Comparison of ENCODE assay signal across 24 mouse cellular contexts in genomic region chr13:6751149-6751548, GRCm38 (mm10).
"Had no signal": no experiment of that assay in that cellular context is flagged by ENCODE, and none has a peak within 500 bp of the region (broad histone marks: within the 10 kb centered on the region; RNA-seq: fewer than 3 reads in every experiment).

No protein-coding gene starts in this region.

- ATAC-seq: hindbrain, embryonic 16.5 days; inflammation-experienced regulatory T-cells, adult 6 months; intestine, embryonic 15.5 days; intestine, postnatal 0 days; liver, embryonic 12.5 days had no signal

- H3K9ac ChIP-seq: heart, embryonic 12.5 days; hindbrain, embryonic 12.5 days; hindbrain, embryonic 14.5 days; intestine, embryonic 15.5 days; limb, embryonic 13.5 days; limb, embryonic 15.5 days; liver, embryonic 12.5 days; liver, embryonic 14.5 days had no signal

- H3K9me3 ChIP-seq: heart, embryonic 10.5 days; heart, embryonic 12.5 days; hindbrain, embryonic 10.5 days; hindbrain, embryonic 12.5 days; intestine, embryonic 15.5 days; limb, embryonic 13.5 days; limb, embryonic 15.5 days; liver, embryonic 12.5 days had no signal

- DNase-seq: gastrocnemius, postnatal 14 days; gastrocnemius, postnatal 36 days; heart, adult 18-20 months; heart, postnatal 10 days; heart, postnatal 4 days; kidney, adult 8-10 months; kidney, postnatal 25 days; kidney, postnatal 4 days; left cerebral cortex, postnatal 4 days; lung, adult 18-20 months had no signal

- H3K4me2 ChIP-seq: heart, embryonic 12.5 days; hindbrain, embryonic 12.5 days; hindbrain, embryonic 14.5 days; intestine, embryonic 15.5 days; limb, embryonic 13.5 days; limb, embryonic 15.5 days; liver, embryonic 12.5 days had no signal

- H3K27me3 ChIP-seq: heart, embryonic 12.5 days; hindbrain, embryonic 12.5 days; intestine, embryonic 15.5 days; limb, embryonic 13.5 days; limb, embryonic 15.5 days; liver, embryonic 12.5 days had no signal

- H3K4me1 ChIP-seq: heart, embryonic 10.5 days; heart, embryonic 12.5 days; hindbrain, embryonic 10.5 days; hindbrain, embryonic 12.5 days; intestine, embryonic 15.5 days; limb, embryonic 13.5 days; limb, embryonic 15.5 days; liver, embryonic 12.5 days had no signal

- H3K4me3 ChIP-seq: heart, embryonic 10.5 days; heart, embryonic 12.5 days; hindbrain, embryonic 10.5 days; hindbrain, embryonic 12.5 days; intestine, embryonic 15.5 days; layer of hippocampus, adult 2 months; limb, embryonic 13.5 days; limb, embryonic 15.5 days; liver, embryonic 12.5 days had no signal

- H3K36me3 ChIP-seq: heart, embryonic 10.5 days; heart, embryonic 12.5 days; hindbrain, embryonic 10.5 days; hindbrain, embryonic 12.5 days; intestine, embryonic 15.5 days; limb, embryonic 13.5 days; limb, embryonic 15.5 days; liver, embryonic 12.5 days had no signal

- H3K27ac ChIP-seq: heart, embryonic 10.5 days; hindbrain, embryonic 10.5 days; hindbrain, embryonic 12.5 days; hindbrain, embryonic 14.5 days; intestine, embryonic 15.5 days; layer of hippocampus, adult 2 months; limb, embryonic 13.5 days; limb, embryonic 15.5 days; liver, embryonic 12.5 days; liver, embryonic 14.5 days had no signal
